ENCODE assay signal across 25 mouse cellular contexts in genomic region chr9:79894665-79895064, GRCm38 (mm10).
DNase-seq lines count a peak whose midpoint lies in the region; ATAC-seq and TF ChIP-seq lines count a peak whose summit lies in the region.
"Had no signal": no experiment of that assay in that cellular context is flagged by ENCODE, and none has a peak within 500 bp of the region (broad histone marks: within the 10 kb centered on the region; RNA-seq: fewer than 3 reads in every experiment).

No protein-coding gene starts in this region.

- H3K36me3 ChIP-seq in heart, embryonic 10.5 days = peaks cover 6% of the 10 kb centered on the region; the same call in 1 of the 2 replicates
- H3K36me3 ChIP-seq in lung, postnatal 0 days (ENCODE audit: insufficient read depth, low read length) = 0 out of 2 replicates have a peak, but pooled peaks cover 5% of the 10 kb centered on the region
- no peaks in the 10 kb centered on the region for H3K36me3 ChIP-seq in myocyte (ENCODE audit: control insufficient read depth, insufficient read depth)
- H3K36me3 ChIP-seq: embryonic facial prominence, embryonic 13.5 days; hindbrain, embryonic 10.5 days; hindbrain, embryonic 13.5 days; intestine, embryonic 15.5 days had no signal

- H3ac ChIP-seq in myocyte (ENCODE audit: control insufficient read depth, insufficient read length) = no peak overlapping the region

- no peaks in the 10 kb centered on the region for H3K79me2 ChIP-seq in myocyte (ENCODE audit: control insufficient read depth, insufficient read depth)

- H3K4me1 ChIP-seq in heart, embryonic 10.5 days = peaks cover 33% of the 10 kb centered on the region
- H3K4me1 ChIP-seq in lung, postnatal 0 days (ENCODE audit: insufficient read depth, low read depth, low read length) = no peaks in the 10 kb centered on the region
- H3K4me1 ChIP-seq: embryonic facial prominence, embryonic 13.5 days; intestine, embryonic 15.5 days had no signal

- H3K27me3 ChIP-seq in heart, embryonic 10.5 days (ENCODE audit: insufficient read depth, poor library complexity, severe bottlenecking) = no peaks in the 10 kb centered on the region
- H3K27me3 ChIP-seq in lung, postnatal 0 days (replicated peaks; ENCODE audit: insufficient read depth, low read length) = no peaks in the 10 kb centered on the region
- no peaks in the 10 kb centered on the region for H3K27me3 ChIP-seq in myocyte (ENCODE audit: control insufficient read depth, insufficient read depth, insufficient read length)
- H3K27me3 ChIP-seq: embryonic facial prominence, embryonic 13.5 days; heart, embryonic 12.5 days; heart, embryonic 15.5 days; hindbrain, embryonic 13.5 days; intestine, embryonic 15.5 days had no signal

- H3K27ac ChIP-seq in heart, embryonic 10.5 days = no peak overlapping the region
- H3K27ac ChIP-seq in lung, postnatal 0 days (ENCODE audit: low read length) = no peak overlapping the region
- H3K27ac ChIP-seq: embryonic facial prominence, embryonic 13.5 days; heart, embryonic 15.5 days; hindbrain, embryonic 10.5 days; hindbrain, embryonic 13.5 days; intestine, embryonic 15.5 days had no signal

- 77% methylated on average over 5 of the region's 5 CpGs for WGBS in heart, embryonic 10.5 days
- WGBS in lung, postnatal 0 days = 52% methylated on average over 5 of the region's 5 CpGs

- no peak for TF ChIP-seq CTCF in lung, postnatal 0 days (IDR thresholded peaks at IDR 0.05)

- ATAC-seq in lung, postnatal 0 days = no peak
- ATAC-seq: forebrain, embryonic 14.5 days; forebrain, postnatal 0 days; hindbrain, embryonic 16.5 days; intestine, embryonic 15.5 days had no signal

- TF ChIP-seq EP300 in lung, postnatal 0 days (IDR thresholded peaks at IDR 0.05) = no peak

- TF ChIP-seq POLR2A in myocyte (IDR thresholded peaks at IDR 0.05; ENCODE audit: insufficient read length, low read depth) = no peak

- no peak overlapping the region for H3K4me3 ChIP-seq in heart, embryonic 10.5 days
- H3K4me3 ChIP-seq in lung, postnatal 0 days (ENCODE audit: low read depth, low read length) = no peak overlapping the region
- H3K4me3 ChIP-seq in myocyte = no peak overlapping the region
- H3K4me3 ChIP-seq: embryonic facial prominence, embryonic 13.5 days; heart, embryonic 12.5 days; heart, embryonic 15.5 days; hindbrain, embryonic 10.5 days; hindbrain, embryonic 13.5 days; intestine, embryonic 15.5 days had no signal

- H3K9ac ChIP-seq in lung, postnatal 0 days (replicated peaks; ENCODE audit: low read depth) = no peak overlapping the region
- H3K9ac ChIP-seq: embryonic facial prominence, embryonic 13.5 days; forebrain, postnatal 0 days; heart, embryonic 12.5 days; heart, embryonic 15.5 days; hindbrain, embryonic 13.5 days; intestine, embryonic 15.5 days had no signal

- peak; percentile 42 for DNase-seq in heart, adult 11 months
- no peak for DNase-seq in heart, embryonic 10.5 days (ENCODE audit: low spot score)
- DNase-seq in lung, postnatal 10 days = peak; percentile 21
- no peak for DNase-seq in lung, postnatal 0 days (ENCODE audit: low spot score)
- no peak for DNase-seq in right cerebral cortex, postnatal 4 days
- DNase-seq: adrenal gland, adult 2 months; adrenal gland, postnatal 14 days; B cell, adult 2 months; cerebellum, adult 11 months; cerebellum, adult 2 months; cerebellum, adult 9-11 months; cerebellum, postnatal 25 days; forebrain, postnatal 0 days; gastrocnemius, postnatal 25 days; heart, postnatal 10 days; heart, postnatal 36 days had no signal

- H3K4me2 ChIP-seq in lung, postnatal 0 days (replicated peaks; ENCODE audit: low read depth, low read length) = no peak overlapping the region
- peak overlapping the region; percentile 46 for H3K4me2 ChIP-seq in myocyte (ENCODE audit: low read depth)
- H3K4me2 ChIP-seq: embryonic facial prominence, embryonic 13.5 days; heart, embryonic 12.5 days; heart, embryonic 15.5 days; hindbrain, embryonic 13.5 days; intestine, embryonic 15.5 days had no signal

- no peaks in the 10 kb centered on the region for H3K9me3 ChIP-seq in heart, embryonic 10.5 days
- H3K9me3 ChIP-seq in lung, postnatal 0 days (ENCODE audit: low read length) = no peaks in the 10 kb centered on the region
- H3K9me3 ChIP-seq: embryonic facial prominence, embryonic 13.5 days; heart, embryonic 12.5 days; heart, embryonic 15.5 days; hindbrain, embryonic 10.5 days; hindbrain, embryonic 13.5 days; intestine, embryonic 15.5 days had no signal

TF ChIP-seq in myocyte, 11 proteins besides CTCF, POLR2A, EP300 and RAD21:
- TF ChIP-seq SRF (IDR thresholded peaks at IDR 0.05; ENCODE audit: control insufficient read depth, insufficient read length, low read depth) = no peak
- no peak for TF ChIP-seq USF1 (IDR thresholded peaks at IDR 0.05; ENCODE audit: low read depth)
- TF ChIP-seq E2F4 (IDR thresholded peaks at IDR 0.05; ENCODE audit: insufficient read depth) = no peak
- no peak for TF ChIP-seq TCF12 (IDR thresholded peaks at IDR 0.05; ENCODE audit: insufficient read depth, poor library complexity, severe bottlenecking)
- TF ChIP-seq MAX (IDR thresholded peaks at IDR 0.05; ENCODE audit: low read depth) = no peak
- no peak for TF ChIP-seq TCF3 (IDR thresholded peaks at IDR 0.05; ENCODE audit: insufficient read length, low read depth)
- TF ChIP-seq POLR2AphosphoS2 (IDR thresholded peaks at IDR 0.05; ENCODE audit: insufficient read length, low read depth) = no peak
- TF ChIP-seq REST (IDR thresholded peaks at IDR 0.05; ENCODE audit: insufficient read depth, insufficient read length) = no peak
- TF ChIP-seq MYOD1 (IDR thresholded peaks at IDR 0.05; ENCODE audit: control insufficient read depth in 1 of 3, insufficient read length in 2 of 3, low read depth in 2 of 3) = no peak
- TF ChIP-seq CEBPB (IDR thresholded peaks at IDR 0.05; ENCODE audit: insufficient read depth, poor library complexity, severe bottlenecking) = no peak
- no peak for TF ChIP-seq MYOG (IDR thresholded peaks at IDR 0.05; ENCODE audit: control insufficient read depth in 1 of 3, insufficient read depth in 1 of 3, insufficient read length in 2 of 3, low read depth in 2 of 3)

Comparison
In these comparisons a context has a peak if more than half of its experiments do, and no peak if none do; other contexts are left out.
1. DNase-seq: peak in heart, adult 11 months (single experiment) and lung, postnatal 10 days (single experiment); none in heart, embryonic 10.5 days (single experiment), lung, postnatal 0 days (single experiment) and right cerebral cortex, postnatal 4 days (single experiment).